Mouse (Mus musculus): ENCODE measurements around the gene Olfr970.
"Not testable (repeated sequence)": the region's sequence is repeated elsewhere in the genome, so short reads cannot be mapped to it uniquely, and the experiment has no call there.

The Olfr970 gene

GRCm38 (mm10) chr9:39808560-39808959 lies at the start of gene Olfr970:
TSS of gene Olfr970 (plus strand) at chr9:39808860.
- DNase-seq (ENCODE audit: low spot score), result no peak

DNA sequence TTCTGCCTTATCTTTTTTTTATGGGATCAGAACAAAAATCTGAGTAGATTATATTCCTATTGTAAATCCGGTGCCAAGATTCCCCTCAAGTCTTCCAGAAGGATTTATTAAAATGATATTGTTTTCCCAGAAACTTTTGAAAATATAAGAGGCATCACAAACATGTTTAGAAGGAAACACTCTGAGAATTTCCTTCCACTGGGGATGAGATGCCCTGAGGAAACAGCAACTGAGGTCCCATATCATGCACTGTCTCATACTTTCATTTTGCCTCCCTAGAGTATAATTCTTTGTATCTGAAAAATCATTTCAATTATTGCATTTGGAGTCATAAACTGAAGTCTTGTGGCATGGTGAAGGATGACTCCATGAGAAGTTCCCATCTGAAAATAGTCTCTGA lies 25.5 kb upstream of the Olfr970 start, which contains the start of gene Olfr968:
Gene Olfr968, minus strand, starts transcription at position 101 of the 400 bp plus-strand sequence.
- DNase-seq (ENCODE audit: low spot score), result no peak

DNA sequence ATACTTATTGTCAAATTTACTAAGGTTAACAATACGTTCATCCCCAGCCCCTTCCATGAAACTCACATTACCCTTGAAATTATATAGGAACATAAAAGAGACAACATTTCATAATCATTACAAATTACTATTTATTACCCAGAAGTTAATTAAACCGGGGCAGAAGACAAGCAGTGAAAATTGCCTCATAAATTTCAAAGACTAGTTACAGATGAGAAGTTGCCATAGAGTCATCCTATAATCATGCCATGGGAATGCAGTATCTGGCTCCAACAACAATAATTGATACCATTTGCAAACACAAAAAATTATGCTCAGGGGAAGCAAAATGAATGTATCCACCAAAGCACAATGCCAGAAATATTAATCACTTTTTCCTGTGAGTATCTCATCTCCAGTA lies 18.1 kb upstream of the Olfr970 start, which contains the start of gene Olfr969:
Gene Olfr969, plus strand, starts transcription at position 388 of the 400 bp plus-strand sequence.
- DNase-seq (ENCODE audit: low spot score), result no peak

- not testable (repeated sequence) for DNase-seq (ENCODE audit: low spot score)
Observed at GRCm38 (mm10) chr9:39836576-39836975, 27.9 kb downstream of the Olfr970 start, which contains the start of gene Olfr971. TSS of gene Olfr971 (plus strand) at chr9:39836876.

DNA sequence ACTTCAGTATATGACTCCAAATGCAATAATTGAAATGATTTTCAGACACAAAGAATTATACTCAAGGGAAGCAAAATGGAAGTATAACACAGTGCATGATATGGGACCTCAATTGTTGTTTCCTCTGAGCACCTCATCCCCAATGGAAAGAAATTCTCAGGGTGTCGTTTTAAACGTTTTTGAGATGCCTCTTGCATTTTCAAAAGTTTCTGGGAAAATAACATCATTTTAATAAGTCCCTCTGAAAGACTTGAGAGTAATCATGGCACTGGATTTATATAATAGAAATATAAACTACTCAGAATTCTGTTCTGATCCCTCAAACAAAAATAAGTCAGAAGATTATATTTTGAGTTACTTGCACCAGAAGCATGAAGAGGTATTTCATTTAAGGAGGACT lies 57.5 kb downstream of the Olfr970 start, which contains the start of gene Olfr972:
Gene Olfr972, plus strand, starts transcription at position 301 of the 400 bp plus-strand sequence.
- DNase-seq (ENCODE audit: low spot score), result no peak
